7 mouse cellular contexts compared by ENCODE assay signal in the genomic region with DNA sequence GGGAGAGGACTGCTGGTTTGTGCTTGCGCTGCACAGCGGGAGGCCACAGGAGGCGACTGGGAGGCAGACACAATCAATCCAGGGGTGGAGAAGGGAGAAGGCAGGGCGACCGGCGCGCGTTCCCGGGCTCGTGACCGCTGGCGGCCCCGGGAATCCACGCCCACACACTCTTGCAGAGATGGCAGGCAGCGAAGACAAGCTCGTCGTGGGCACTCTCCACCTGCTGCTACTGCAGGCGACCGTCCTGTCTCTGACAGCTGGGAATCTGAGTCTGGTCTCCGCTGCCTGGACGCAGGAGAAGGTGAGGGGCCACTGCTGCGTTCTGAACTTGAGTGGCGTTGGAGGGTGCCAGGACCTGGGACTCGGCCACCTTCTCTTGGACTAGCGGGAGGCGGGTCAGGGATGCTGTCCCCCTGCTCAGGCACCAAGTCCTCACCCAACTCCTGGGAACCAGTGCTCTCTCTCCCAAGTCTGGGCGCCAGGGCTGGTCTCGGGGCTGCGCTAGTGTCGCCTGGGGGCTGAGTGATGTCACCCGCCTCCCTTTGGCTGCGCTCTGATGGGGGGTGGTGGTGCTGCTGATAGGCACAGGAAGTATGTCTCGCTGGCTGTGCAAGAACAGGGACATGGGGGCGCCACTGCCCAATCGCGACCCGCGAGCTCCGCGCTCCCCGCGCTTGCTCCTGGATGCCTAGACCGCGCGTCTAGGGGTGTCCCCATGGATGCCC. TPM values are rescaled to one million over a fixed set of nuclear protein-coding genes. Genes with fewer than 3 reads are reported as not detected.
DNase-seq lines count a peak whose midpoint lies in the region; ATAC-seq and TF ChIP-seq lines count a peak whose summit lies in the region.

No protein-coding gene starts in this region.

- H3K79me2 ChIP-seq in liver, adult 2 months (ENCODE audit: control insufficient read depth, insufficient read depth, low read length): no peaks in the 10 kb centered on the region

- H3K27me3 ChIP-seq in embryonic facial prominence, embryonic 14.5 days (replicated peaks; ENCODE audit: control insufficient read depth, insufficient read depth, low read length): peaks cover 12% of the 10 kb centered on the region
- 0 out of 2 replicates have a peak, but pooled peaks cover 4% of the 10 kb centered on the region for H3K27me3 ChIP-seq in heart, embryonic 11.5 days (ENCODE audit: control insufficient read depth, insufficient read depth, low read length)
- H3K27me3 ChIP-seq in kidney, embryonic 15.5 days: peaks cover 29% of the 10 kb centered on the region
- no peaks in the 10 kb centered on the region for H3K27me3 ChIP-seq in liver, adult 2 months (ENCODE audit: control insufficient read depth, insufficient read depth, low read length)
- H3K27me3 ChIP-seq in splenic B cell, adult 2 months (ENCODE audit: control insufficient read depth, insufficient read depth, low read length, poor library complexity, severe bottlenecking): no peaks in the 10 kb centered on the region

- peak; percentile 90 for ATAC-seq in embryonic facial prominence, embryonic 14.5 days (ENCODE audit: low read depth)
- peak; percentile 86 for ATAC-seq in heart, embryonic 11.5 days (replicated peaks; ENCODE audit: insufficient number of reproducible peaks, low FRiP score, low TSS enrichment)
- ATAC-seq in kidney, embryonic 15.5 days (replicated peaks; ENCODE audit: low FRiP score): peak; percentile 92

- no peak overlapping the region for H3K27ac ChIP-seq in bone marrow macrophage, adult 2 months (ENCODE audit: insufficient read depth, low read depth, low read length)
- no peak overlapping the region for H3K27ac ChIP-seq in embryonic facial prominence, embryonic 14.5 days (replicated peaks; ENCODE audit: low read depth, low read length)
- H3K27ac ChIP-seq in heart, embryonic 11.5 days (ENCODE audit: low read depth, low read length): peak overlapping the region; percentile 65
- H3K27ac ChIP-seq in kidney, embryonic 15.5 days: no peak overlapping the region
- no peak overlapping the region for H3K27ac ChIP-seq in liver, adult 2 months (replicated peaks; ENCODE audit: insufficient read depth, low read depth, low read length)

- peak overlapping the region; percentile 100 for H3K4me2 ChIP-seq in embryonic facial prominence, embryonic 14.5 days (ENCODE audit: low read depth, low read length)
- peak overlapping the region; percentile 81 for H3K4me2 ChIP-seq in heart, embryonic 11.5 days
- H3K4me2 ChIP-seq in kidney, embryonic 15.5 days: peak overlapping the region; percentile 99

- DNase-seq in embryonic facial prominence, embryonic 14.5 days (ENCODE audit: low spot score): peak; percentile 65
- peak; percentile 61 for DNase-seq in liver, adult 2 months (ENCODE audit: extremely low read depth, low read depth, low spot score)
- DNase-seq in monocyte, adult 2 months (ENCODE audit: low read depth in 1 of 2, low spot score in 2 of 2): peak; percentile 26 to 31
- peak; percentile 32 for DNase-seq in splenic B cell, adult 2 months (ENCODE audit: low read depth, low spot score)

- peak overlapping the region; percentile 76 for H3K4me3 ChIP-seq in bone marrow macrophage, adult 2 months (ENCODE audit: insufficient read depth, low read length)
- H3K4me3 ChIP-seq in embryonic facial prominence, embryonic 14.5 days (ENCODE audit: low read depth, low read length): peak overlapping the region; percentile 59
- peak overlapping the region; percentile 56 for H3K4me3 ChIP-seq in heart, embryonic 11.5 days (ENCODE audit: low read depth, low read length)
- H3K4me3 ChIP-seq in kidney, embryonic 15.5 days (replicated peaks): peak overlapping the region; percentile 59
- H3K4me3 ChIP-seq in liver, adult 2 months (ENCODE audit: insufficient read depth, low read depth, low read length): peak overlapping the region; percentile 79

- no peaks in the 10 kb centered on the region for H3K36me3 ChIP-seq in embryonic facial prominence, embryonic 14.5 days (ENCODE audit: control insufficient read depth, insufficient read depth, low read length)
- H3K36me3 ChIP-seq in heart, embryonic 11.5 days (ENCODE audit: control insufficient read depth, insufficient read depth, low read length): no peaks in the 10 kb centered on the region
- no peaks in the 10 kb centered on the region for H3K36me3 ChIP-seq in kidney, embryonic 15.5 days
- no peaks in the 10 kb centered on the region for H3K36me3 ChIP-seq in liver, adult 2 months (ENCODE audit: control insufficient read depth, insufficient read depth, low read length)
- no peaks in the 10 kb centered on the region for H3K36me3 ChIP-seq in splenic B cell, adult 2 months (ENCODE audit: control insufficient read depth, insufficient read depth, low read length, poor library complexity, severe bottlenecking)

- no peak for TF ChIP-seq CTCF in bone marrow macrophage, adult 2 months (IDR thresholded peaks at IDR 0.05; ENCODE audit: low read depth, low read length)
- TF ChIP-seq CTCF in liver, adult 2 months (IDR thresholded peaks at IDR 0.05; ENCODE audit: low read depth, low read length): peak; percentile 62

- peaks cover 4% of the 10 kb centered on the region for H3K4me1 ChIP-seq in bone marrow macrophage, adult 2 months (ENCODE audit: control insufficient read depth, insufficient read depth, low read length)
- H3K4me1 ChIP-seq in embryonic facial prominence, embryonic 14.5 days (ENCODE audit: control insufficient read depth, insufficient read depth, low read length): no peaks in the 10 kb centered on the region; the same call in 1 of the 2 replicates
- peaks cover 2% of the 10 kb centered on the region; the same call in 1 of the 2 replicates for H3K4me1 ChIP-seq in heart, embryonic 11.5 days (ENCODE audit: control insufficient read depth, insufficient read depth, low read length)
- peaks cover 12% of the 10 kb centered on the region; the same call in 1 of the 2 replicates for H3K4me1 ChIP-seq in kidney, embryonic 15.5 days
- no peaks in the 10 kb centered on the region for H3K4me1 ChIP-seq in liver, adult 2 months (ENCODE audit: control insufficient read depth, insufficient read depth, low read length)

- under 1% methylated on average over 37 of the region's 45 CpGs for WGBS in embryonic facial prominence, embryonic 14.5 days
- under 1% methylated on average over 45 of the region's 45 CpGs for WGBS in heart, embryonic 11.5 days (ENCODE audit: insufficient replicate concordance)
- WGBS in kidney, embryonic 15.5 days: under 1% methylated on average over 45 of the region's 45 CpGs
- WGBS in liver, adult 2 months: under 1% methylated on average over 45 of the region's 45 CpGs

- TF ChIP-seq POLR2A in bone marrow macrophage, adult 2 months (IDR thresholded peaks at IDR 0.05; ENCODE audit: borderline replicate concordance, low read depth, low read length): no peak
- TF ChIP-seq POLR2A in liver, adult 2 months (IDR thresholded peaks at IDR 0.05; ENCODE audit: extremely low read depth, insufficient read depth, low read length): no peak

- H3K9ac ChIP-seq in embryonic facial prominence, embryonic 14.5 days (ENCODE audit: low read depth, low read length): peak overlapping the region; percentile 64
- peak overlapping the region; percentile 68 for H3K9ac ChIP-seq in heart, embryonic 11.5 days (ENCODE audit: low read depth, low read length)
- H3K9ac ChIP-seq in kidney, embryonic 15.5 days: peak overlapping the region; percentile 33; the same call in 1 of the 2 replicates
- H3K9ac ChIP-seq in liver, adult 2 months (ENCODE audit: low read depth, low read length): peak overlapping the region; percentile 63

- no peaks in the 10 kb centered on the region for H3K9me3 ChIP-seq in embryonic facial prominence, embryonic 14.5 days (ENCODE audit: control insufficient read depth, low read length)
- H3K9me3 ChIP-seq in heart, embryonic 11.5 days (replicated peaks; ENCODE audit: control insufficient read depth, low read length): no peaks in the 10 kb centered on the region
- no peaks in the 10 kb centered on the region for H3K9me3 ChIP-seq in kidney, embryonic 15.5 days (replicated peaks)

RNA-seq across cellular contexts. Expression of gene Qpct, which starts 0.5 kb away (rescaled TPM):
- 7.9 and 8.6 TPM in 2 replicates for polyA plus RNA-seq in bone marrow macrophage, adult 2 months (2012; ENCODE audit: insufficient read depth, insufficient read length, missing spikeins)
- 14.0 and 18.1 TPM in 2 replicates for polyA plus RNA-seq in embryonic facial prominence, embryonic 14.5 days (2014; fragmentation: Nextera tagmentation; extraction: Ambion mirVana)
- polyA plus RNA-seq in heart, embryonic 11.5 days (2014; fragmentation: Nextera tagmentation; extraction: Ambion mirVana): 37.4 and 42.5 TPM in 2 replicates
- polyA plus RNA-seq in kidney, embryonic 15.5 days (2015; fragmentation: Nextera tagmentation; extraction: Ambion mirVana): 4.4 and 4.5 TPM in 2 replicates
- total RNA-seq in liver, adult 2 months (2014; rRNA removed): 17.6 and 26.6 TPM in 2 replicates
- polyA plus RNA-seq in liver, adult 2 months (2012; rRNA removed): 9.8 and 12.1 TPM in 2 replicates

RNA-seq across cellular contexts. Expression of gene Prkd3, which starts 31.6 kb away (rescaled TPM):
- polyA plus RNA-seq in bone marrow macrophage, adult 2 months (2012; ENCODE audit: insufficient read depth, insufficient read length, missing spikeins): 15.4 and 17.5 TPM in 2 replicates
- 42.3 and 49.2 TPM in 2 replicates for polyA plus RNA-seq in embryonic facial prominence, embryonic 14.5 days (2014; fragmentation: Nextera tagmentation; extraction: Ambion mirVana)
- polyA plus RNA-seq in heart, embryonic 11.5 days (2014; fragmentation: Nextera tagmentation; extraction: Ambion mirVana): 28.3 and 32.8 TPM in 2 replicates
- 39.1 and 39.7 TPM in 2 replicates for polyA plus RNA-seq in kidney, embryonic 15.5 days (2015; fragmentation: Nextera tagmentation; extraction: Ambion mirVana)
- 191 and 211 TPM in 2 replicates for total RNA-seq in liver, adult 2 months (2014; rRNA removed)
- polyA plus RNA-seq in liver, adult 2 months (2012; rRNA removed): 71.8 and 79.6 TPM in 2 replicates
